Mouse (Mus musculus): ENCODE results near the gene Mup6. TPM values are rescaled to one million over a fixed set of nuclear protein-coding genes. Genes with fewer than 3 reads are reported as not detected.
A peak's percentile ranks its signal among the peaks of the same experiment; 100 is the strongest.

Gene Mup6
- not detected in 2 replicates for polyA plus RNA-seq (2014; fragmentation: Nextera tagmentation; extraction: Ambion mirVana)

DNA sequence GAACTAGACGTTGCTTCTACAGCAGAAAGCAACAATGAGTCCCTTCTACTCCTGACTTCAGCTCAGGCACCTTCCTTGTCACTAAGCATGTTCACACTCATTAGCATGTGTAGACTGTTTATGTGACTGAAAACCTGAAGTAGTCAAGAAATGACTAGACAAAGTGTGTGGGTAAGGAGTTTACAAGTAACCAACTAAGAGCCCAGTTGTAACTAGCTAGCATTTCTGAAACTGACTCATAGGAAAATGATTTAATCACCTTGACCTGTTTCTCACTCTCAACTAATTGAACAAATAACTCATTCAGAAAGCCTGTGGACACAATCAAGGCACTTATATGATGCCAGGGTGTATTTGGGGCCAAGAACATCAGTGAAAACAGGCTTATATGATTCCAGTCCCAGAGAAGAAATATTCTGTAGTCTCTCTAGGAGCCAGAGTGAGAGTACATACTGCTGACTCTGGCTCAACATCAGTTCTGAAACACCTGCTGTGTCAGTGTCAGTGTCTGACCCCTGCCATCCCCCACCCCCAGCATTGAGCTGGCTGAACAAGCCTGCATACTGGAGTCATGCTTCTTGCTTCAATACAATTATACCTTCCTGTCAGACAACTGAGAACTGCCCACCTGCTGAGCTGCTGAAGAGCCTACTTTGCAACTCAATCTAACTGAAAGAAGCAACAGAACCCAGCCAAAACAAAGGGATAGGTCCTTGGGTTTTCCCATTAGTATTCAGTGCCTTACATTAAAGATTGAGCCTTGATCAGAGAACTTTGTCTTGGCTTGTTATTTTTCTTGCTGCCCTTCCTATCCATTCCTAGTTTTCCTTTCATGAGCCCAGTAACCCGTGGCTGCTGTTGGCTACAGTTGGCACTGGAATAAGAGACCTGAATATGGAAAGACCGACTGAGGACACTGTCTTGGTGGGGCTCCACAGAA lies at the start of gene Mup6:
Gene Mup6, plus strand, starts transcription at position 890 of the 940 bp plus-strand sequence.
- Histone ChIP-seq H3K36me3 (ENCODE audit: insufficient read depth) (no peaks in the 10 kb centered on the region), H3K9me3 (ENCODE audit: low read depth, low read length) (no peaks in the 10 kb centered on the region), H3K9ac (no peak within 1 kb of the TSS), H3K27ac (ENCODE audit: low read depth) (no peak within 1 kb of the TSS), H3K4me1 (ENCODE audit: insufficient read depth) (no peaks in the 10 kb centered on the region), H3K27me3 (ENCODE audit: insufficient read depth, low read length) (no peaks in the 10 kb centered on the region), H3K4me3 (ENCODE audit: low read depth, low read length) (no peak within 1 kb of the TSS), H3K4me2 (no peak within 1 kb of the TSS)
- no peak for ATAC-seq (ENCODE audit: insufficient read depth)
- 46% methylated on average over 3 of the region's 3 CpGs for WGBS
- no peak for DNase-seq
- no peak for TF ChIP-seq CTCF (IDR thresholded peaks at IDR 0.05; ENCODE audit: low read depth)

- peak; percentile 74; the same call in 1 of the 2 replicates for ATAC-seq (ENCODE audit: insufficient read depth)
- 14% methylated on average over 22 of the region's 22 CpGs for WGBS
- no peak for DNase-seq
- Histone ChIP-seq H3K4me2 (peak within 1 kb of the TSS; percentile 37; the same call in 1 of the 2 replicates), H3K4me3 (ENCODE audit: low read depth, low read length) (no peak within 1 kb of the TSS), H3K27me3 (ENCODE audit: insufficient read depth, low read length) (peaks cover 10% of the 10 kb centered on the region; the same call in 1 of the 2 replicates), H3K9ac (no peak within 1 kb of the TSS), H3K27ac (ENCODE audit: low read depth) (no peak within 1 kb of the TSS), H3K9me3 (ENCODE audit: low read depth, low read length) (no peaks in the 10 kb centered on the region), H3K4me1 (ENCODE audit: insufficient read depth) (no peaks in the 10 kb centered on the region), H3K36me3 (ENCODE audit: insufficient read depth) (no peaks in the 10 kb centered on the region)
- no peak for TF ChIP-seq CTCF (IDR thresholded peaks at IDR 0.05; ENCODE audit: low read depth)
These were observed 49.3 kb upstream of the Mup6 start, which contains the start of gene Slc46a2 for GRCm38 (mm10) chr4:59914608-59915403. Gene Slc46a2 (minus strand): TSS chr4:59915056.

DNA sequence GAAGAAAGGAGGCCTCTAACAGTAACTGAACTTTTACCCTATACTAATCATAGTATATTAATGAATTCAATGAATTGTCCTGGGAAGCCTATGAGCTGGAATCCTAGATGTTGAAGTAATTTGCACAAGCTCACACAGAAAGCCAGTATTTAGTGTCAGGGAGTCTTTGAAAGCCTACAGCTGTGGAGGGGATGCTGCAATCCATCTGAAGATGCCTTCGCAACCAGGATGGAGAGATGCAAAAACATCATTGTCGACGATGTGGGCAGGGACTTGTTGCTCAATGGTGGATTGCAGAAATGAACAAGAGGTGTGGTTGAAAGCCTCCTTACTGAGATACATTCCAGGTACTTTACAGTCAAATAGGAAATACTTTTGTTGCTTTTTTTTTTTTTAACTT lies 46.1 kb upstream of the Mup6 start:
- Histone ChIP-seq H3K4me2 (no peak overlapping the region), H3K27me3 (ENCODE audit: insufficient read depth, low read length) (peaks cover 10% of the 10 kb centered on the region; the same call in 1 of the 2 replicates), H3K4me1 (ENCODE audit: insufficient read depth) (no peaks in the 10 kb centered on the region), H3K27ac (ENCODE audit: low read depth) (no peak overlapping the region), H3K36me3 (ENCODE audit: insufficient read depth) (no peaks in the 10 kb centered on the region), H3K9me3 (ENCODE audit: low read depth, low read length) (no peaks in the 10 kb centered on the region), H3K4me3 (ENCODE audit: low read depth, low read length) (no peak overlapping the region), H3K9ac (no peak overlapping the region)
- TF ChIP-seq CTCF (IDR thresholded peaks at IDR 0.05; ENCODE audit: low read depth): no peak
- DNase-seq: no peak
- 81% methylated on average over 3 of the region's 3 CpGs for whole genome bisulfite sequencing
- no peak for ATAC-seq (ENCODE audit: insufficient read depth)

GRCm38 (mm10) chr4:59925082-59925481 lies 39.0 kb upstream of the Mup6 start:
- ATAC-seq (ENCODE audit: insufficient read depth): no peak
- no peak for DNase-seq
- Histone ChIP-seq H3K4me1 (ENCODE audit: insufficient read depth) (no peaks in the 10 kb centered on the region), H3K36me3 (ENCODE audit: insufficient read depth) (no peaks in the 10 kb centered on the region), H3K4me3 (ENCODE audit: low read depth, low read length) (no peak overlapping the region), H3K4me2 (no peak overlapping the region), H3K9me3 (ENCODE audit: low read depth, low read length) (no peaks in the 10 kb centered on the region), H3K27me3 (ENCODE audit: insufficient read depth, low read length) (no peaks in the 10 kb centered on the region), H3K9ac (no peak overlapping the region), H3K27ac (ENCODE audit: low read depth) (no peak overlapping the region)
- TF ChIP-seq CTCF (IDR thresholded peaks at IDR 0.05; ENCODE audit: low read depth): no peak
- WGBS: 86% methylated on average over 9 of the region's 9 CpGs

DNA sequence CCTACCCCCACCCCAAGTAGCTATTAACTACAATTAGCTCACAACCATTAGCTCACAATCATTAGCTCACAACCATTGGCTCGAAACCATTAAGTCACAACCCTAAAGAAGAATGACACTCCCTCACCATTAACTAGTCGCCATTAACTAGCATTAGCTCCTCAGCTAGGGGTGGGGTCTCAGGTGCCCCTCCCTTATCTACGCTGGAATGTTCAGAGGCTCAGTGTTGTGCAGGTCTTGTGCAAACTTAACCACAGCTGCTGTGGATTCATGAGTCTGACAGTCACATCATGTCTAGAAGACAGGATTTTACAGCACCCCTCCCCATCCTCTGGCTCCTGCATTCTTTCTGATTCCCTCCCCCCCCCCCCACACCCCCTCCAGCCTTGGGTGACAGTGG lies 36.4 kb upstream of the Mup6 start:
- 76% methylated on average over 3 of the region's 3 CpGs for whole genome bisulfite sequencing
- Histone ChIP-seq H3K4me2 (no peak overlapping the region), H3K27ac (ENCODE audit: low read depth) (no peak overlapping the region), H3K36me3 (ENCODE audit: insufficient read depth) (no peaks in the 10 kb centered on the region), H3K27me3 (ENCODE audit: insufficient read depth, low read length) (no peaks in the 10 kb centered on the region), H3K9me3 (ENCODE audit: low read depth, low read length) (no peaks in the 10 kb centered on the region), H3K9ac (no peak overlapping the region), H3K4me3 (ENCODE audit: low read depth, low read length) (no peak overlapping the region), H3K4me1 (ENCODE audit: insufficient read depth) (no peaks in the 10 kb centered on the region)
- DNase-seq (no peak), ATAC-seq (ENCODE audit: insufficient read depth) (peak; percentile 35)
- TF ChIP-seq CTCF (IDR thresholded peaks at IDR 0.05; ENCODE audit: low read depth): no peak

DNA sequence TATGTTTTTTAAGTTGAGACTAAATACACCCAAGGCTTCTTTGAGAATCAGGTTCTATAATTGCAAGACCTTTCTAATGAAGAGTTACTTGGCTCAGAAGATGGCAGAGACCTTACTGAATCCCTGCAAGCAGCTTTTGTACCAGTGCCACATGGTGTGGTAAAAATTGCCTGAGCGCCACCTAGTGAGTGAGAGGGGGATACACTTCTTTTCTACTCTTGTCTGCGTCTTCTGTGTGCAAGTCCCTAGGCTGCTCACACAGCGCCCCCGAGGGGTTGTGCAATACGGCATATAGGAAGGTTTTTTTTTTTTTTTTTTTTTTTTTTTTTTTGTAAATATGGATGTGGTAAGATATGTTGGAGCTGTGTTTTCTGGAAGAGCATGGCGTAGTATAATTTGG lies 35.7 kb upstream of the Mup6 start:
- no peak overlapping the region for H3K4me3 ChIP-seq (ENCODE audit: low read depth, low read length)
- H3K9me3 ChIP-seq (ENCODE audit: low read depth, low read length): no peaks in the 10 kb centered on the region
- no peak overlapping the region for H3K4me2 ChIP-seq
- no peak overlapping the region for H3K27ac ChIP-seq (ENCODE audit: low read depth)
- H3K27me3 ChIP-seq (ENCODE audit: insufficient read depth, low read length): no peaks in the 10 kb centered on the region
- H3K36me3 ChIP-seq (ENCODE audit: insufficient read depth): no peaks in the 10 kb centered on the region
- no peak overlapping the region for H3K9ac ChIP-seq
- H3K4me1 ChIP-seq (ENCODE audit: insufficient read depth): no peaks in the 10 kb centered on the region
- WGBS: 18% methylated on average over 6 of the region's 6 CpGs
- peak; percentile 71; the same call in 1 of the 2 replicates for ATAC-seq (ENCODE audit: insufficient read depth)
- DNase-seq: peak; percentile 81
- TF ChIP-seq CTCF (IDR thresholded peaks at IDR 0.05; ENCODE audit: low read depth): peak; percentile 75

All from lung, embryonic 14.5 days (tissue).